Mouse (Mus musculus) ES-E14 (cell line): ENCODE results near the gene Pum1.

ENCODE experiments used
- CHD2 ChIP-seq: IDR thresholded peaks from 2 replicates; pipeline ENCODE4 v1.6.1; 2014; ENCODE audit warnings: mild to moderate bottlenecking, low read depth, low read length, inconsistent platforms
- HCFC1 ChIP-seq: IDR thresholded peaks from 2 replicates; pipeline ENCODE4 v1.6.1; 2012; ENCODE audit warnings: low read length, inconsistent platforms, borderline replicate concordance; ENCODE audit not compliant: insufficient read depth
- MAFK ChIP-seq: IDR thresholded peaks from 2 replicates; pipeline ENCODE4 v1.6.1; 2014; ENCODE audit warnings: mild to moderate bottlenecking, low read depth, low read length, inconsistent platforms; ENCODE audit not compliant: insufficient read depth
- ZC3H11A ChIP-seq: IDR thresholded peaks from 2 replicates; pipeline ENCODE4 v1.6.1; 2012; ENCODE audit warnings: low read depth, mild to moderate bottlenecking, inconsistent platforms, low read length, borderline replicate concordance
- ZNF384 ChIP-seq: IDR thresholded peaks from 2 replicates; pipeline ENCODE4 v1.6.1; 2012; ENCODE audit warnings: low read depth, low read length, inconsistent platforms

DNA sequence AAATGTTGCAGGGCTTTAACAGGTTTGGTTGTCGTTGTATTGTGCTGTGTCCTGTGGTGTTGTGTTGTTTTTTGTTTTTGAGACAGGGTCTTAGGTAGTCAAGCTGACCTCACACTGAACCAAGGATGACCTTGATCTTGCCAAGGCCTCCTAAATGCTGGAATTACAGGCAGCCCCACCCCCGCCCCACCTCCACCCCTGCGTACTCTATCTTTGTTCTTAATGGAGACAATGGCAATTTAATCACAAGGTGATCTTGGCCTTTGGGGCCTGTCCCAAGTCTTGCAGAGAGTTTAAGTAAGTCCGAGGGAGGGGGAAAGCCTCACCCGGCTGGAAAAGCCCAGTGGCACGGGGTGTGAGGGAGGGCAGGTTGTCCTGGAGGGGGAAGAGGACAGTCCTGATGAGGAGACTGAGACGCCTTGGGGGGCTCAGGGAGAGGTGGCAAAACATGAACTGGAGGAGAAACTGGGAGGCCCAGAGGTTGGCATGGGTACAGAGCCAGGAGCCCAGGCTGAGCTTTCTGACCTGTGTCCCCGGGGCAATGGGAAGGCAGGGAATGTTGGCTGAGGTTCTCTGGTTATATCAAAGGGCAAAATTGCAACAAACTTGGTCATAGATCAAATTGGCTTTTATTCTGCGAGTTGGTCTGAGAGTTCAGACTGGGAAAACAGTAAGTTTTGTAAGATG lies 22.9 kb upstream of the Pum1 start:
- TF ChIP-seq ZC3H11A (no peak), CHD2 (peak; percentile 36; the same call in 1 of the 2 replicates), MAFK (no peak), ZNF384 (no peak), HCFC1 (0 out of 2 replicates have a peak, but pooled peaks have one; percentile 27)
